Mouse (Mus musculus): ENCODE data around the gene Tuba4a. TPM values are rescaled to one million over a fixed set of nuclear protein-coding genes. Genes with fewer than 3 reads are reported as not detected.

The Tuba4a gene
- polyA plus RNA-seq, 1 experiment from 2014 or later = 124 TPM

DNA sequence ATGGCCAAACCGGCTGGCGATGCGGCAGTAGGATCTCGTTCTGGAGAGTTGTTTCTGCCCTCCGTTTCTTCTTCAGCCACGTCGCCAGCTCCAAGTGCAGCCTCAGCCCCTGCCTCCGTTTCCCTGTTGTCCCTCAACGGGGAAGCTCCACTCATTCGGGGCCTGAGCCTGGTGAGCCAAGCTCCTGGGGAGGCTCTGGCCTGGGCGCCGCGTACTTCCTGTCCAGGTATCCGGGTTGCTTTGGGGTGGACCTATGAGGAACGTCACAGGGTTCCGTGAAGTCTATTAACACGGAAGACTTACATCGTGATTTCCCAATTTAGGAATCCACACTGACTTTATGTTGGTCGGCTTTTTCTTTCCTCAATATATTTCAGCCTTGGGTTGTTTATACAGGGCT, 27.2 kb downstream of the Tuba4a start:
- Histone ChIP-seq H3K9me3 (no peaks in the 10 kb centered on the region), H3K27ac (peak overlapping the region; percentile 94), H3K4me3 (peak overlapping the region; percentile 79), H3K4me2 (peak overlapping the region; percentile 86), H3K4me1 (peaks cover 22% of the 10 kb centered on the region), H3K27me3 (no peaks in the 10 kb centered on the region), H3K36me3 (peaks cover 36% of the 10 kb centered on the region), H3K9ac (peak overlapping the region; percentile 85)
- no peak for ATAC-seq (ENCODE audit: insufficient number of reproducible peaks, low FRiP score, low TSS enrichment, low read depth)
- under 1% methylated on average over 19 of the region's 19 CpGs for WGBS

DNA sequence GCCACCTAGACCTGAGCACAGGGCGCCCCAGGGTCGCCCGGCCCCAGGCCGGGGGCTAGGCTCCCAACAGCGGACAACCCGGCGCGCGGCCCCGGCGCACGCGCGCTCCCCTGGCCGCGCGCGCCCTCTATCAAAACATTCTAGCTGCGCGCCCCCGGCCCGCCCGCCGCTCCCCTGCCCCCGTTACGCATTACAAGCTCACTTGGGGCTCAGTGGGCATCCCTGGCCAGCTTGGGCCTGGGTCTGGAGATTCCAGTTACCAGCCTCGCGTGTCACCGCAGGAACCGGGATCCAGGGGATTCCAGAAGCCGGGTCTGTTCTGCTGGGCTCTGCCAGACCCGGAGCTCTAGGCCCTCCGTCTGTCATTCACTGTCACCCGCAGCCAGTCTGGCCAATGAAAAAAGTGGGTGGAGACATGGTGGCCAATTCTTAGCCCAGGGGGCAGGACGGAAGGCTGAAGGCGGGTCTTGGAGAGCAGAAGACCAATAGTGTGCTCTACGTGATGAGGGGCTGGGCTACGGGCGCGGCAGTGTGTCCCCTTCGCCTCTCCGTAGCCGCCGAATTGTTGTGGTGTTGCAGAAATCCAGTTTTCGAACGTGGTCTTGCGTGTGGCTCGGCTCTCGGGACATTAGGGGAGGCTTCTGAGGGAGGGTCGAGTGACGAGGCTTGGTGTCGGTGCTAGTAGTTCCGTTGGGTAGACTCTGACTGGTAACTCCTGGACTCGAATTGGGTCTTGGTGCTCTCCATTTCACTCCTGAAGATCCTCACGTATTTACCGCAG, 27.9 kb downstream of the Tuba4a start, which contains the start of the genes Ankzf1 and Atg9a:
Ankzf1 (plus strand) TSS at position 530 of the 781 bp plus-strand sequence.
Atg9a (minus strand) TSS at position 575 of the 781 bp plus-strand sequence.
- H3K27me3 ChIP-seq = no peaks in the 10 kb centered on the region
- under 1% methylated on average over 55 of the region's 56 CpGs for WGBS
- peak within 1 kb of the TSS; percentile 86 for H3K4me2 ChIP-seq
- peaks cover 22% of the 10 kb centered on the region for H3K4me1 ChIP-seq
- peak within 1 kb of the TSS; percentile 94 for H3K27ac ChIP-seq
- H3K9me3 ChIP-seq = no peaks in the 10 kb centered on the region
- H3K9ac ChIP-seq = peak within 1 kb of the TSS; percentile 85
- H3K36me3 ChIP-seq = peaks cover 38% of the 10 kb centered on the region
- H3K4me3 ChIP-seq = peak within 1 kb of the TSS; percentile 79
- peak; percentile 98 for ATAC-seq (ENCODE audit: insufficient number of reproducible peaks, low FRiP score, low TSS enrichment, low read depth)

DNA sequence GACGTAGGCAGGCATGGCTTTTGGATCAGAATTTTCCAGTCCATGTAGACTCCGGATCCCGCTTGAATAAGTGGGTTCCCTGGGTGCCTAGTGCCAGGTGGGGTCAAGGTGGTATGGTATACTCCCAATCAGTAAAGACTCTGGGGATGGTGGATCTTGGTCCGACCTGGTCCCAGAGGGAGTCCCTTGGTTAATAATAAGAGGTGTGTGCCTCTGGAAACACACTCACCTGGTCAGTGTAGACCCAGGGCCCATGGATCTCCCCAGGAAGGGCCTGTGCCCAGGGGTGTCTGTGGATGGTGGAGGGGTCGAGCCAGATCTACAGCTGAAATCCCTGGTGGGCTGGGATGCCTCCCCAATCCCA, 28.4 kb downstream of the Tuba4a start:
- H3K4me2 ChIP-seq = peak overlapping the region; percentile 86

DNA sequence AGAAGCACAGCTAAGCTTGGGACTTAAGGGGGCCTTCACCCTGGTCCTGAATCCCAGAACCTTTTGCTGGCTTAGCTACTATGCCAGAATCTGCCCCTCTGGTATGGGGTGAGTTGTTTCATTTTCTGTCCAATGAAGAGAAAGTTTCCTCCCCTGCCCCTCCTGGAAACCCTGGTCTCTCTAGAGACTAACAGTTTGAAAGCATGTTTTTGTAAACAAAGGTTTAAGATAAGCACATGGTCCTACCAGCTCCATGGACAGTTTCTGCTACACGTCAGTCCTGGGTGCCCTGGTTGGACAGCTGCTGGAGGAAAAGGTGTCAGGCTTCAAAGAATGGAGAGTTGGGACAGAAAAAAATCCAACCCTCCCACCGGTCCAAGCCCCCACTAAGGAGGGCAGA, 29.1 kb downstream of the Tuba4a start:
- Histone ChIP-seq H3K4me3 (no peak overlapping the region), H3K36me3 (peaks cover 38% of the 10 kb centered on the region), H3K9ac (no peak overlapping the region), H3K4me1 (peaks cover 22% of the 10 kb centered on the region), H3K27me3 (no peaks in the 10 kb centered on the region), H3K9me3 (no peaks in the 10 kb centered on the region), H3K27ac (no peak overlapping the region), H3K4me2 (peak overlapping the region; percentile 86; the same call in 1 of the 2 replicates)
- ATAC-seq (ENCODE audit: insufficient number of reproducible peaks, low FRiP score, low TSS enrichment, low read depth) = no peak
- WGBS = 57% methylated on average over 2 of the region's 2 CpGs

More for the DNA sequence above, 28.4 kb downstream of the Tuba4a start:
- Histone ChIP-seq H3K4me3 (peak overlapping the region; percentile 79), H3K4me1 (peaks cover 22% of the 10 kb centered on the region), H3K9ac (peak overlapping the region; percentile 85), H3K36me3 (peaks cover 38% of the 10 kb centered on the region), H3K9me3 (no peaks in the 10 kb centered on the region), H3K27ac (peak overlapping the region; percentile 94), H3K27me3 (no peaks in the 10 kb centered on the region)
- no peak for ATAC-seq (ENCODE audit: insufficient number of reproducible peaks, low FRiP score, low TSS enrichment, low read depth)
- 38% methylated on average over 5 of the region's 5 CpGs for WGBS

DNA sequence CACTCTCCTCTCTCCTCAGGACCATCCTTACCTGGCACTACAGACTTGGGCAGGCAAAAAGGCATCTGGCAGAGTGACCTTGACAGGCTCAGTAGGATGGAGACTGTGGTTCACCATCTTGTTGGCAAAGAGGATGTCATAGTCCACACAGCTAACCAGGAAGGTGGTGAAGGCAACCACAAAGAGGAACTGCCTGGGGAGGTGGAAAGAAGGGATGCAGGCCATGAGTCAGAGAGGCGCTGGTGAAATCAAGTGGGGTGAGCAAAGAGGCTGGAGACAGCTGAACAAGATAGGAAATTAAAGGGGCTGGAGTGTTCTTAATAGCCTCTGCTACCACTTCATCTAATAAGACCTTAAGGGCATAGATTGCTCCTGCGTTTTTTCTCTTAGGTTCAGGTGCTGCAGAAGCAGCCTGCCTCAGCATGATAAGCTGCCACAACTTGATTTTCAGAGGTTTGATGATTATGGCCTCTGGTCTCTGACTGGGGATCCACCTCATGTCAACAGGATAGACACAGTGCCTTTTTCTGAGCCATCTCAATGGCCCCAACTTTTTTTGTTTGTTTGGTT, 31.7 kb downstream of the Tuba4a start:
- H3K4me3 ChIP-seq = no peak overlapping the region
- ATAC-seq (ENCODE audit: insufficient number of reproducible peaks, low FRiP score, low TSS enrichment, low read depth) = no peak
- no peak overlapping the region for H3K4me2 ChIP-seq
- H3K9me3 ChIP-seq = no peaks in the 10 kb centered on the region
- no peak overlapping the region for H3K27ac ChIP-seq
- H3K9ac ChIP-seq = no peak overlapping the region
- WGBS = 84% methylated on average over 2 of the region's 2 CpGs
- peaks cover 16% of the 10 kb centered on the region for H3K4me1 ChIP-seq
- no peaks in the 10 kb centered on the region for H3K27me3 ChIP-seq
- H3K36me3 ChIP-seq = peaks cover 52% of the 10 kb centered on the region

DNA sequence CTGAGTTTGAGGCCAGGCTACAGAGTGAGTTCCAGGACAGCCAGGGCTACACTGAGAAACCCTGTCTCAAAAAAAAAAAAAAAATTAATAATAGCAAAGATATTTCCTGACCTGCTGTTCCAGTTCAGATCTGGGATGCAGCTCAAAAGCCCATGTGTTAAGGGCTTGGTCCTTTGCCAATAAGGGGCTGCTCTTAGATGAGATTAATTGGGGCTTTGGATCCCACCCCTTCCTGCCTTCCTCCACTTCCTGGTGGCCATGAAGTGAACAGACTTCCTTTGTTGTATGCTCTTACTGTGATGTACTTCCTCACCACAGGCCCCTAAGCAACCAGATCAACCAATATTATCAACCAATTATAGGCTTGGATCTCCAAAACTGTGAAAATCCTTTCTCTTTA, 32.5 kb downstream of the Tuba4a start:
- H3K36me3 ChIP-seq = peaks cover 60% of the 10 kb centered on the region
- no peak overlapping the region for H3K4me3 ChIP-seq
- H3K27ac ChIP-seq = no peak overlapping the region
- H3K4me1 ChIP-seq = peaks cover 14% of the 10 kb centered on the region
- no peaks in the 10 kb centered on the region for H3K9me3 ChIP-seq
- H3K4me2 ChIP-seq = no peak overlapping the region
- no peak for ATAC-seq (ENCODE audit: insufficient number of reproducible peaks, low FRiP score, low TSS enrichment, low read depth)
- H3K9ac ChIP-seq = no peak overlapping the region
- H3K27me3 ChIP-seq = no peaks in the 10 kb centered on the region

DNA sequence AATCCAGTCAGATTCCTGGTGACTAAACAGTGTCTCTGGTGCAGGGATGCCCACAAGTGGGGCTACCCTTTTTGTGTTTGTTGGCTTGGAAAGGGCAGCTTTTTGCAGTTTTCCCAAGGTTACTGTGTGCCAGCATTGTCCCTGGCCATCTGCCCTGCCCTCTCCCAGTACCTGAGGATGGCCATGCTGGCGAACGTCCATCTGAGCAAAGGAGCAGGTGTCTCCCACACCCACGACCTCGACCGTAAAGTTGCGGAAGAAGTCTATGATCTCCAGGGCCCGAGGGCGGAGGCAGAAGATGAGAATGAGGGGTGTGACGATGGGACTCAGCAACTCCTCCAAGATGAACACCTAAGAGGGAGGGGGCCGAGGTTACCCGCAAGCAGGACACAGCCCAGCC, 34.2 kb downstream of the Tuba4a start:
- Histone ChIP-seq H3K27ac (no peak overlapping the region), H3K4me1 (peaks cover 8% of the 10 kb centered on the region), H3K9ac (no peak overlapping the region), H3K4me2 (no peak overlapping the region), H3K27me3 (no peaks in the 10 kb centered on the region), H3K36me3 (peaks cover 67% of the 10 kb centered on the region), H3K9me3 (no peaks in the 10 kb centered on the region), H3K4me3 (no peak overlapping the region)
- ATAC-seq (ENCODE audit: insufficient number of reproducible peaks, low FRiP score, low TSS enrichment, low read depth) = no peak
- WGBS = 88% methylated on average over 11 of the region's 11 CpGs

DNA sequence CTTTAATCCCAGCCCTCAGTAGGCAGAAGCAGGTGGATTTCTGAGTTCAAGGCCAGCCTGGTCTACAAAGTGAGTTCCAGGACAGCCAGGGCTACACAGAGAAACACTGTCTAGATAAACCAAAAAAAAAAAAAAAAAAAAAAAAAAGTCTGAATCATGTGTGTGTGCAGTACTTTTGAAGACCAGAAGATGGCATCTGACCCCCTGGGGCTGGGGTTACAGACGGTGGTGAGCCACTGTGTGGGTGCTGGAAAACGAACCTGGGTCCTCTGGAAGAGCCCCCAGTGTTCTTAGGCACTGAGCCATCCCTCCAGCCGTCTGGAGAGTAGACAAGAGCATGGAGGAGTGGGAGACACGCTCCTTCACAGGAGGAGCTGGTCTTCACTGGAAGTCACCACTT, 37.5 kb downstream of the Tuba4a start:
- Histone ChIP-seq H3K9me3 (no peaks in the 10 kb centered on the region), H3K27me3 (no peaks in the 10 kb centered on the region), H3K4me1 (peaks cover 19% of the 10 kb centered on the region), H3K36me3 (peaks cover 59% of the 10 kb centered on the region), H3K27ac (no peak overlapping the region), H3K4me2 (no peak overlapping the region), H3K9ac (no peak overlapping the region), H3K4me3 (no peak overlapping the region)
- no peak for ATAC-seq (ENCODE audit: insufficient number of reproducible peaks, low FRiP score, low TSS enrichment, low read depth)
- 71% methylated on average over 4 of the region's 4 CpGs for WGBS

DNA sequence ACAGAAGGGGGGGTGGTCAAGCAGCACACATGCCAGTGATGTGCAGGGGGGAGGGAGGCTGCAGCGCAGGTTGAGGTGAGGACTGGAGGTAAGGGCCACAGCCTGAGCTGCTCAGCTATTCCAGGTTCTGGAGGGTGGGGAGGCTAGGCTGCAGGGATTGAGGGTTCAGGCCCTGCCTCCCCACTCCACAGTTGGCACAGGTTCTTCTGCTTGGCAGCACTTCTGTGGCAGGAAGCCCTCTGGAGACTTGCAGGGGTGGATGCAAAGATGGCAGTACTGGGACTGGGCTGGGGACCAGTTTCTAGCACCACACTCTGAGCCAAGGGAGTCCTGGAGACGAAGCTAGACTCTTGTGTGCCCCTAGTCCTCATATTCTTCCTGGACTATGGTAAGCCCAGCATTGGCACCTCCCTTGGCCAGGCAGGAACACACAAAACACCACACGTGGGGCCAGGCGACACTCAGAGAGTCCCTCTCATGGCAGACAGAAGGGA, 38.2 kb downstream of the Tuba4a start:
- 92% methylated on average over 4 of the region's 4 CpGs for WGBS
- no peak overlapping the region for H3K4me2 ChIP-seq
- no peaks in the 10 kb centered on the region for H3K9me3 ChIP-seq
- H3K27ac ChIP-seq = no peak overlapping the region
- peaks cover 19% of the 10 kb centered on the region for H3K4me1 ChIP-seq
- no peaks in the 10 kb centered on the region for H3K27me3 ChIP-seq
- ATAC-seq (ENCODE audit: insufficient number of reproducible peaks, low FRiP score, low TSS enrichment, low read depth) = no peak
- no peak overlapping the region for H3K4me3 ChIP-seq
- no peak overlapping the region for H3K9ac ChIP-seq
- peaks cover 53% of the 10 kb centered on the region for H3K36me3 ChIP-seq

DNA sequence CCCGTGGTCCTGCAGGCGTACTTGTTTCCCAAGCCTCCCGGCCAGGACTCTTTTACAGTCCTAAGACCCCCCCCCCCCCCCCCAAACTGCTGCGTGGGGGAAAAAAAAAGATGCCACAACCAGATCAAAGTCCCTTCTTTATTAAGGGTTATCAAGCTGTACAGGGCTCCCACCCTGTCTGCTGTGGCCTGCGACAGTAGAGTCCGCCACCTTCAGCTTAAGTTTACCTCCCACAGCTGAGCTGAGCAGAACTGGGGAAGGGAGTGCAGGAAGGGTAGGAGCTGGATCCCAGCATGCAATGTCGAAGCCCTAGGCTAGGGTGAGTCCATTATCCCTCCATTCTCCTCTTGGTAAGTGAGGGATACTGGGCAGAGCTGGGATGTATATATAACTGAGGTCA, 38.9 kb downstream of the Tuba4a start:
- Histone ChIP-seq H3K36me3 (peaks cover 53% of the 10 kb centered on the region), H3K9ac (no peak overlapping the region), H3K4me2 (peak overlapping the region; percentile 89), H3K27me3 (no peaks in the 10 kb centered on the region), H3K4me3 (peak overlapping the region; percentile 53), H3K27ac (no peak overlapping the region), H3K4me1 (peaks cover 19% of the 10 kb centered on the region), H3K9me3 (no peaks in the 10 kb centered on the region)
- 40% methylated on average over 7 of the region's 7 CpGs for WGBS
- ATAC-seq (ENCODE audit: insufficient number of reproducible peaks, low FRiP score, low TSS enrichment, low read depth) = no peak

DNA sequence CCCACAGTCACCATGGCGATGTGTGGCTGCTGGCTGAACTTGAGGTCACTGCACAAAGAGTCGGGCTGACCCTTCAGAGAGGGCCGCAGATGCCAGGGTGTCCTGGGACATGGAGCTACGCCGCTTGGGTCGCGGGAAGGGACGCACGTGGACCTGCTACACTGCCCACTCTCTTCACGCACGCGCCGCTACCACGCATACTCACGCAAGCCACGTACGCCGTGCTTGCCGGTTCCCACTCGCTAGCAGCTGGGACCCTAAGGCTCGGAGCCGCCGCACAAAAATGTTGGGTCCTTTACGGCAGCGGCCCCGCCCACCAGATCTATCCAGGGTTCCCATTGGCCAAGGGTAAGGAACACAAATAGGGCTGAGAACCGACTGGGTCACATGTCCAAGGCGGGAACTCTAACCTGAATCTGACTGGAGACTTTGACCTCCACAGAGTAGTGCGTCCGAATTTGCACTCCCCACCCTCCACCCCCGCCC, 39.5 kb downstream of the Tuba4a start, which contains the start of gene Abcb6:
Abcb6 (minus strand) TSS at position 288 of the 486 bp plus-strand sequence.
- Histone ChIP-seq H3K4me2 (peak within 1 kb of the TSS; percentile 89), H3K4me1 (peaks cover 19% of the 10 kb centered on the region), H3K27me3 (no peaks in the 10 kb centered on the region), H3K9ac (peak within 1 kb of the TSS; percentile 39), H3K36me3 (peaks cover 53% of the 10 kb centered on the region), H3K4me3 (peak within 1 kb of the TSS; percentile 53), H3K27ac (peak within 1 kb of the TSS; percentile 33), H3K9me3 (no peaks in the 10 kb centered on the region)
- WGBS = 0% methylated on average over 31 of the region's 31 CpGs
- peak; percentile 83 for ATAC-seq (ENCODE audit: insufficient number of reproducible peaks, low FRiP score, low TSS enrichment, low read depth)

All from limb, embryonic 15.5 days (tissue).